Mouse (Mus musculus): ENCODE data around the gene Wdr24. TPM values are rescaled to one million over a fixed set of nuclear protein-coding genes. Genes with fewer than 3 reads are reported as not detected.

Gene Wdr24
- polyA plus RNA-seq, 1 experiment from 2014 or later: 29.7 TPM

DNA sequence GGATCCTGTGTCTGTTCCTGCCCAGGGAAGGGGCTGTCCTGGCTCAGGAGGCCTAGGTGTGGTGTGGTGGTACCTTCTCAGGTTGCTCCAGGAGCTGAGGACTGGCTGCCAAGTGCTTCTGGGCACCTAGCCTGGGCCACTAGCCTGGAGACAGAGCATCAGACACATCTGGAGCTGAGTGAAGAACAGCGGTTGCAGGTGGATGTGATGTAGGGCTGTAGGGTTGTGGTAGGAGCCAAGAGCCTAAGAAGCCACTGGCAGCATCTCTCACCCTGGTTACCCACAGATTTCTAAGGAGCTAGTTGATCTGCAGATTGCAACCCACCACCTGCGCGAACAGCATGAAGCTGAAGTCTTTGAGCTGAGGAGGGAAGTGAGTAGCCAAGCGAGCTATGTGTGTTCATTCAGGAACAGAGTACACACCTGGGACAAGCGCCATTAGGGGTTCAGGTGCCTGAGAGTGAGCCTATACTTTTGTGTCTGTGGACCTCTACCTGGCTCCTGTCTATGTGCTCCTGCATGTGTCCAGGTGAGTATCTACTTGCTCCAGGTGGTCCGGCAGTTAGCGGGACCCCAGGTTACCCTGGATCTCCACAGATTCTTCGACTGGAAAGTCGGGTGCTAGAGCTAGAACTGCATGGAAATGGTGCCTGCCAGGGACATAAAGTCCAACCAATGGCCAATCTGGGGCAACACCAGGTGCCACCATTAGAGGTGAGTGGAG is 36.5 kb upstream of the Wdr24 start:
- WGBS: 97% methylated on average over 9 of the region's 9 CpGs
- Histone ChIP-seq H3K4me2 (ENCODE audit: low read length) (no peak overlapping the region), H3K9me3 (ENCODE audit: control insufficient read depth, low read length) (no peaks in the 10 kb centered on the region), H3K27ac (ENCODE audit: low read depth, low read length) (no peak overlapping the region), H3K9ac (ENCODE audit: low read depth, low read length) (no peak overlapping the region), H3K4me3 (ENCODE audit: low read length) (no peak overlapping the region), H3K4me1 (ENCODE audit: control insufficient read depth, insufficient read depth, low read depth, low read length) (peaks cover 38% of the 10 kb centered on the region), H3K36me3 (ENCODE audit: control insufficient read depth, insufficient read depth, low read length) (peaks cover 23% of the 10 kb centered on the region), H3K27me3 (replicated peaks; ENCODE audit: control insufficient read depth, insufficient read depth, low read length) (no peaks in the 10 kb centered on the region)
- ATAC-seq: no peak

DNA sequence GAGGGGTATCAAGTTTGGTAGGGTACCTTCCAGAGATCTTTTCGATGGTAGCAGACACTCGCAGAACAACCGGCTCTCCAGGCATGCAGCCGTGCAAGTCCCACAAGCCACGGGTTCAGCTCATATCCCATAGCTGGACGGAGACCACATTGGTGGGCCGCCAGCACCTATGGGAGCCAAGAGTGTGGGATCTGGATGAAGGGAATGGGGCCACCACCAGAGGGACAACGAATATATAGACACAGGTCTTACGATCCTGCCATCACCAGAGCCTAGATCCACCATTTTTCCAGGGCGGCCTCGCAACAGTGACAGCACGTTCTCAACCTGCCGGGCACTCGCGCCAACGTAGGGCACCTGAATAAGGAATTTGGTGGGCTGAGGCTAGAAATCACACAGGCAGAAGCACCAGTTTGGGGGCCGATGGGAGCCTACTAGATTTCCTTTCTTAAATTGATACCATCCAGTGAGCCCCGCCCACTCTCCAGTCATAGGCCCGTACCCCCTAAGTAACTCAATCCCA is 32.0 kb upstream of the Wdr24 start:
- Histone ChIP-seq H3K27ac (ENCODE audit: low read depth, low read length) (peak overlapping the region; percentile 91), H3K27me3 (replicated peaks; ENCODE audit: control insufficient read depth, insufficient read depth, low read length) (peaks cover 3% of the 10 kb centered on the region; the same call in 1 of the 2 replicates), H3K4me1 (ENCODE audit: control insufficient read depth, insufficient read depth, low read depth, low read length) (peaks cover 29% of the 10 kb centered on the region), H3K9me3 (ENCODE audit: control insufficient read depth, low read length) (no peaks in the 10 kb centered on the region), H3K9ac (ENCODE audit: low read depth, low read length) (peak overlapping the region; percentile 82), H3K4me2 (ENCODE audit: low read length) (peak overlapping the region; percentile 67), H3K36me3 (ENCODE audit: control insufficient read depth, insufficient read depth, low read length) (peaks cover 13% of the 10 kb centered on the region), H3K4me3 (ENCODE audit: low read length) (peak overlapping the region; percentile 73)
- 0 out of 2 replicates have a peak, but pooled peaks have one; percentile 1 for ATAC-seq
- 30% methylated on average over 19 of the region's 19 CpGs for WGBS

DNA sequence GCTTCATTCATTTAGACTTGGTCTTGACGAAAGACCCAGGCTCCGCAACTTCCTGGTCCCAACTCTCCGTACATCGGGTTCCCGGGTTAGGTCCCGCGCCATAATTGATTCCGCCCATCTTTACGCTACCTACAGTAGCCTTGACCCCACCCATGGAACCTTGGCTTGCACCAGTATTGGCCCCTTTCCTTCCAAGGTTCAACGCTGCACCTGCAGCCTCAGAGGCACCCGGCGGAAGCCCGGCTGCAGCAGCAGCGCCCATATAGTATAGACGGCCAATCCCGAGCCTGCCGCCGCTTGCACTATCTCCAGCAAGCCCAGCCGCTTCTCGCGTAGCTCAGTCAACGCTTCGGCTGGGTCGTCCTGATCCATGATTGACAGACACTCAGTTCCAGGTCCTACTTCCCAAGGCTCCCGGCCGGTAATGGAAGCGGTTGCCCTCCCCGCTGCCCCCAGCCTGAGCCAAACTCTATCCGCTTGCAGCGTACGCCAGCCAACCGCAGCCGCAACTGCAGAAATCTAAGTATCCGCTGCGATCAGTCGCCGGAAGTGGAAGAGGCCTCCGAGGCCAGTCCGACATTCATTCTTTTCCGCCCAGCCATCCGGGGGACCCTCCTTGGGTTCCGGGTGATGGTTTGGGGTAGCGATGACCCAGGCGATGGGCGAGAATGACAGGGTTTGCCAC is 31.4 kb upstream of the Wdr24 start:
- H3K27me3 ChIP-seq (replicated peaks; ENCODE audit: control insufficient read depth, insufficient read depth, low read length): peaks cover 3% of the 10 kb centered on the region; the same call in 1 of the 2 replicates
- peaks cover 13% of the 10 kb centered on the region for H3K36me3 ChIP-seq (ENCODE audit: control insufficient read depth, insufficient read depth, low read length)
- peak overlapping the region; percentile 91 for H3K27ac ChIP-seq (ENCODE audit: low read depth, low read length)
- H3K4me1 ChIP-seq (ENCODE audit: control insufficient read depth, insufficient read depth, low read depth, low read length): peaks cover 35% of the 10 kb centered on the region
- peak overlapping the region; percentile 73 for H3K4me3 ChIP-seq (ENCODE audit: low read length)
- H3K4me2 ChIP-seq (ENCODE audit: low read length): peak overlapping the region; percentile 67
- WGBS: under 1% methylated on average over 45 of the region's 45 CpGs
- no peaks in the 10 kb centered on the region for H3K9me3 ChIP-seq (ENCODE audit: control insufficient read depth, low read length)
- peak overlapping the region; percentile 82 for H3K9ac ChIP-seq (ENCODE audit: low read depth, low read length)
- ATAC-seq: peak; percentile 66

DNA sequence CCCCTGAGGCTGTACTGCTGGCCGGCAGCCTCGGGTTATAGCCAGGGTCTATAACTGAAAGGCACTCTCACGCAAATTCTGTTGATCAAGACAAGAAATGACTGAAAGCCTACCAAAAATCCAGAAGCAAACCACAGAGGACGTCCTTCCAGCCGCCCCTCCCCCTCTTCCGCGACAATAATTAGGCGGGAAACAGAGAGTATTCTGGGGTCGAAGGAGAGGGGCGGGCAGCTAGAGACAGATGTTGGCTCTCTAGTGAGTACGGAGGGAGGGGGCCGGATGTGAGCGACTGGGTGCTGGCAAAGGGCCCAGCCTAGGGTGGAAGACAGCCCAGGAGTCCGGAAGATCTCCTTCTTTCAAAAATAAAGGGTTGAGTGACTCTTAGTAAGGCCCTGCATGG is 30.8 kb upstream of the Wdr24 start, which contains the start of gene Fam173a:
Gene Fam173a (minus strand): TSS at position 287 of the 400 bp plus-strand sequence.
- Histone ChIP-seq H3K27me3 (replicated peaks; ENCODE audit: control insufficient read depth, insufficient read depth, low read length) (peaks cover 3% of the 10 kb centered on the region; the same call in 1 of the 2 replicates), H3K9me3 (ENCODE audit: control insufficient read depth, low read length) (no peaks in the 10 kb centered on the region), H3K9ac (ENCODE audit: low read depth, low read length) (peak within 1 kb of the TSS; percentile 82), H3K36me3 (ENCODE audit: control insufficient read depth, insufficient read depth, low read length) (peaks cover 13% of the 10 kb centered on the region), H3K4me1 (ENCODE audit: control insufficient read depth, insufficient read depth, low read depth, low read length) (peaks cover 41% of the 10 kb centered on the region), H3K27ac (ENCODE audit: low read depth, low read length) (peak within 1 kb of the TSS; percentile 91), H3K4me3 (ENCODE audit: low read length) (peak within 1 kb of the TSS; percentile 73), H3K4me2 (ENCODE audit: low read length) (peak within 1 kb of the TSS; percentile 67)
- peak; percentile 50 for ATAC-seq
- WGBS: 1% methylated on average over 14 of the region's 14 CpGs

DNA sequence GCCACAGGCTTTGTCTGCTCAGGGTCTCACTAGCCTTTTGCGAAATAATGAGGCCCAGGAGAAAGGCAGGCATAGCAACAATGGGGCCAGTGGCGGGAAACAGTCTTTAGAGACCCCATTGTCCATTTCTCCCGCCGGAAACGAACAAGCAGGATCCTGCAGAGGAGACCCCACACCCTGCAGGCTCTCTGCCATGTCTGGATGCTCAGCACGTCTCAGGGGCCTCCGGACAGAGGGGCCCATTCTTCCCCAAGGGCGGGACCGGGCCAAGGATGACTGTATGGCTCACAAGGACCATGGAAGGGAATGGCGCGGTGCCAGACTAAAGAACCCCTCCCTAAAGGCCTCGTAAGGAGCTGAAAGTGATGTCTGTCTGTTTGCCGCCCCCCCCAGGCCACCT is 29.2 kb upstream of the Wdr24 start:
- no peak for ATAC-seq
- Histone ChIP-seq H3K9ac (ENCODE audit: low read depth, low read length) (no peak overlapping the region), H3K27ac (ENCODE audit: low read depth, low read length) (peak overlapping the region; percentile 91), H3K36me3 (ENCODE audit: control insufficient read depth, insufficient read depth, low read length) (peaks cover 7% of the 10 kb centered on the region; the same call in 1 of the 2 replicates), H3K4me3 (ENCODE audit: low read length) (no peak overlapping the region), H3K4me1 (ENCODE audit: control insufficient read depth, insufficient read depth, low read depth, low read length) (peaks cover 41% of the 10 kb centered on the region), H3K27me3 (replicated peaks; ENCODE audit: control insufficient read depth, insufficient read depth, low read length) (peaks cover 3% of the 10 kb centered on the region; the same call in 1 of the 2 replicates), H3K4me2 (ENCODE audit: low read length) (peak overlapping the region; percentile 27), H3K9me3 (ENCODE audit: control insufficient read depth, low read length) (no peaks in the 10 kb centered on the region)
- 16% methylated on average over 13 of the region's 13 CpGs for WGBS

DNA sequence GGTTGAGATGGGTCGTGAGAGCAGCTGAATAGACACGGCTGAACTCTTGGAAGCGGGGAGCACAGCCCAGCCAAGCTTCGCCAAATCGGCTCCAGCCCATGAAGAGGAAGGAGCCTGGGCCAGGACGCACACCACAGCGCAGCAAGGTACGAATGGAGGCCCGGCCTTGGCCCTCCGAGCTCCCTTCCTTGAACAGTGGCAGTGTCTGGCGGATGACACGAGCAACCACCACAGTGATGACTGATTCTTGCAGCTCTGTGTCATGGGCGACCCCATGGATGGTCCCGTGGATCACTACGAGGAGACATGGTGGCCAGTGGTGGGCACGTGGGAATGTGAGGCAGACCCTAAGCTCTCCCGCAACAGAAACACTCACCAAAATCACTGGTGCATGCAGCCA is 28.4 kb upstream of the Wdr24 start:
- peak overlapping the region; percentile 32; the same call in 1 of the 2 replicates for H3K9ac ChIP-seq (ENCODE audit: low read depth, low read length)
- H3K27ac ChIP-seq (ENCODE audit: low read depth, low read length): peak overlapping the region; percentile 71
- no peaks in the 10 kb centered on the region for H3K36me3 ChIP-seq (ENCODE audit: control insufficient read depth, insufficient read depth, low read length)
- no peak for ATAC-seq
- H3K4me3 ChIP-seq (ENCODE audit: low read length): peak overlapping the region; percentile 65
- peaks cover 3% of the 10 kb centered on the region; the same call in 1 of the 2 replicates for H3K27me3 ChIP-seq (replicated peaks; ENCODE audit: control insufficient read depth, insufficient read depth, low read length)
- peaks cover 41% of the 10 kb centered on the region for H3K4me1 ChIP-seq (ENCODE audit: control insufficient read depth, insufficient read depth, low read depth, low read length)
- 35% methylated on average over 17 of the region's 17 CpGs for WGBS
- no peaks in the 10 kb centered on the region for H3K9me3 ChIP-seq (ENCODE audit: control insufficient read depth, low read length)
- peak overlapping the region; percentile 83 for H3K4me2 ChIP-seq (ENCODE audit: low read length)

DNA sequence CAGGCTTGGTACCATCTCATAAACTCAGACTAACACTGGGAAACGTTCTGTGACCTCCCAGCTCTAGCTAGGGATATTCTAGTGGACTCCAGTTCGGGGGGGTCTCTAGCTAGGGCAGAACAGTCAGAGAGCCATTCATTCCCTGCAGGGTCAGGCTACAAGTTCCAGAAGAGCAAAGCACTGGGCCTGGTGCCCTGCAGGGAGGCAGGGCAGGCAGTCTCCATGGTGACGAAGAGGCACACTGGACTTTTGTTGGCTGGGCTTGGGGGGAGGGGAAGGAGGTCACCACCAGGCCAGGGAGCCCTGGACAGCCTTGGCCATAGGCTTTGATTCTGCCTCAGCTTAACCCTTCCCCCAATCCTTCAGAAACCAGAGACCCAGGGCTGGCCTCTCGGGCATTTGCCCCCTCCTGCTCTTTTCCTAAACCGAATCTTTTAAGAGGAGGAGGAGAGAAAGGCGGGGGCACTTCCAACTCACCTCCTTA is 27.8 kb upstream of the Wdr24 start, which contains the start of gene AC134908.4:
Gene AC134908.4 (minus strand): TSS at position 51 of the 484 bp plus-strand sequence.
- Histone ChIP-seq H3K9ac (ENCODE audit: low read depth, low read length) (peak within 1 kb of the TSS; percentile 67), H3K4me1 (ENCODE audit: control insufficient read depth, insufficient read depth, low read depth, low read length) (peaks cover 37% of the 10 kb centered on the region), H3K27me3 (replicated peaks; ENCODE audit: control insufficient read depth, insufficient read depth, low read length) (peaks cover 3% of the 10 kb centered on the region; the same call in 1 of the 2 replicates), H3K4me2 (ENCODE audit: low read length) (peak within 1 kb of the TSS; percentile 83), H3K27ac (ENCODE audit: low read depth, low read length) (peak within 1 kb of the TSS; percentile 83), H3K9me3 (ENCODE audit: control insufficient read depth, low read length) (no peaks in the 10 kb centered on the region), H3K4me3 (ENCODE audit: low read length) (peak within 1 kb of the TSS; percentile 65), H3K36me3 (ENCODE audit: control insufficient read depth, insufficient read depth, low read length) (no peaks in the 10 kb centered on the region)
- 18% methylated on average over 6 of the region's 6 CpGs for WGBS
- ATAC-seq: peak; percentile 57

DNA sequence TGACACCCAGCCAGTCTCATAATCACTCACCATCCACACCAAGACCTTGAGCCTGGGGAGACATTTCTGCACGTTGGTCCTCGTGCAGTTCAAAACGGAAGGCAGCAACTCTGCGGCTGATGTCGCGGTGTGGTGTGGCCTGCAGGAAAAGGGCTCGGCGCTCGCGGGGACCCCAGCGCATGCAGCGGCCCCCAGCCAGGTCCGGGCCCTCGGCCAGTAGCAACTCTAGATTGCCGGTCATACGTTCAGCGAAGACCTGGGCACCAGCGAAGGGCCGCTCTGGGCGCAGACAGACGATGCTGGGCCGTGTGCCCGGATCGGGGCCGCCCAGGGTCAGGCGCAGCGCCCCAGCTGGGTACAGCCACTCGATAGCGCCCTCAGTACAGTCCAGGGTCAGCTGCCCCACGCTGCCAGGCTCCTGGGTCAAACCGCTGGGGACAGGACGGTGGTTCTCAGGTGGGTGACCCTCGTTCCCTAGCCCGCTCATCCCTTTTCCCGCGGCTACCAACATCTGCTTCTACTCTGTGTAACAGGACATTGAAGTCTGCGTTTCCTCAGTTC is 27.1 kb upstream of the Wdr24 start:
- Histone ChIP-seq H3K4me2 (ENCODE audit: low read length) (peak overlapping the region; percentile 83), H3K9me3 (ENCODE audit: control insufficient read depth, low read length) (no peaks in the 10 kb centered on the region), H3K4me1 (ENCODE audit: control insufficient read depth, insufficient read depth, low read depth, low read length) (peaks cover 30% of the 10 kb centered on the region), H3K9ac (ENCODE audit: low read depth, low read length) (peak overlapping the region; percentile 67), H3K27me3 (replicated peaks; ENCODE audit: control insufficient read depth, insufficient read depth, low read length) (peaks cover 3% of the 10 kb centered on the region; the same call in 1 of the 2 replicates), H3K36me3 (ENCODE audit: control insufficient read depth, insufficient read depth, low read length) (no peaks in the 10 kb centered on the region), H3K4me3 (ENCODE audit: low read length) (peak overlapping the region; percentile 65), H3K27ac (ENCODE audit: low read depth, low read length) (peak overlapping the region; percentile 83)
- no peak for ATAC-seq
- WGBS: 1% methylated on average over 29 of the region's 37 CpGs

Measured in hindbrain, embryonic 16.5 days (tissue).